Mouse (Mus musculus) limb, embryonic 10.5 days (tissue): ENCODE results near the gene Erg. TPM values are rescaled to one million over a fixed set of nuclear protein-coding genes. Genes with fewer than 3 reads are reported as not detected.

ENCODE experiments used
- DNase-seq: peaks from one replicate; pipeline ENCODE4 v3.0.0-alpha.2; 2017; ENCODE audit warnings: low spot score
- H3K27ac ChIP-seq: fragments of 300-500 bp; sonication (generic); 2 replicates; pipeline ENCODE4 v1.5.1; 2016; ENCODE audit warnings: mild to moderate bottlenecking
- H3K27me3 ChIP-seq: fragments of 300-500 bp; sonication (generic); 2 replicates; pipeline ENCODE4 v1.6.1; 2016; ENCODE audit warnings: low read depth, mild to moderate bottlenecking; ENCODE audit not compliant: poor library complexity, severe bottlenecking
- H3K36me3 ChIP-seq: fragments of 300-500 bp; sonication (generic); 2 replicates; pipeline ENCODE4 v1.6.1; 2016; ENCODE audit warnings: mild to moderate bottlenecking, moderate library complexity
- H3K4me1 ChIP-seq: fragments of 300-500 bp; sonication (generic); 2 replicates; pipeline ENCODE4 v1.6.1; 2016
- H3K4me3 ChIP-seq: fragments of 300-500 bp; sonication (generic); 2 replicates; pipeline ENCODE4 v1.5.1; 2016; ENCODE audit warnings: mild to moderate bottlenecking, moderate library complexity
- H3K9me3 ChIP-seq: fragments of 300-500 bp; sonication (generic); replicated peaks from 2 replicates; pipeline ENCODE4 v1.6.1; 2016; ENCODE audit warnings: mild to moderate bottlenecking
- WGBS: fragments of 180-500 bp; shearing (Covaris S2); methylation state at CpG from one replicate; pipeline ENCODE4 v1.1.7; 2016; 5-methylcytosine and 5-hydroxymethylcytosine counted together
- polyA plus RNA-seq: library from polyadenylated mRNA; unstranded; fragments of >200 nt; fragmentation: Nextera tagmentation; extraction: Ambion mirVana; gene quantifications from 2 replicates; pipeline ENCODE4 v1.2.1, GENCODE M21; 2016

Erg gene
- polyA plus RNA-seq, 1 experiment from 2014 or later, result 6.1 TPM

- Histone ChIP-seq H3K27me3 (no peaks in the 10 kb centered on the region), H3K4me3 (no peak overlapping the region), H3K4me1 (peaks cover 34% of the 10 kb centered on the region), H3K27ac (no peak overlapping the region), H3K36me3 (no peaks in the 10 kb centered on the region), H3K9me3 (no peaks in the 10 kb centered on the region)
- 55% methylated on average over 2 of the region's 2 CpGs for WGBS
- DNase-seq, result no peak
These were observed 140.0 kb downstream of the Erg start for GRCm38 (mm10) chr16:95446368-95446767.

- H3K36me3 ChIP-seq, result no peaks in the 10 kb centered on the region
- no peak overlapping the region for H3K27ac ChIP-seq
- no peak overlapping the region for H3K4me3 ChIP-seq
- 84% methylated on average over 4 of the region's 4 CpGs for WGBS
- peaks cover 34% of the 10 kb centered on the region for H3K4me1 ChIP-seq
- H3K27me3 ChIP-seq, result no peaks in the 10 kb centered on the region
- no peak for DNase-seq
- no peaks in the 10 kb centered on the region for H3K9me3 ChIP-seq
These were observed 144.4 kb downstream of the Erg start for GRCm38 (mm10) chr16:95442023-95442422.

GRCm38 (mm10) chr16:95441179-95441578 is 145.2 kb downstream of the Erg start:
- H3K36me3 ChIP-seq, result no peaks in the 10 kb centered on the region
- H3K4me3 ChIP-seq, result no peak overlapping the region
- no peaks in the 10 kb centered on the region for H3K27me3 ChIP-seq
- H3K4me1 ChIP-seq, result peaks cover 29% of the 10 kb centered on the region
- WGBS, result 64% methylated on average over 7 of the region's 7 CpGs
- H3K9me3 ChIP-seq, result no peaks in the 10 kb centered on the region
- no peak for DNase-seq
- H3K27ac ChIP-seq, result no peak overlapping the region

GRCm38 (mm10) chr16:95440334-95440733 is 146.1 kb downstream of the Erg start:
- Histone ChIP-seq H3K4me3 (no peak overlapping the region), H3K27me3 (no peaks in the 10 kb centered on the region), H3K9me3 (no peaks in the 10 kb centered on the region), H3K4me1 (peaks cover 34% of the 10 kb centered on the region), H3K27ac (no peak overlapping the region), H3K36me3 (no peaks in the 10 kb centered on the region)
- 91% methylated on average over 7 of the region's 7 CpGs for WGBS
- DNase-seq, result no peak

DNA sequence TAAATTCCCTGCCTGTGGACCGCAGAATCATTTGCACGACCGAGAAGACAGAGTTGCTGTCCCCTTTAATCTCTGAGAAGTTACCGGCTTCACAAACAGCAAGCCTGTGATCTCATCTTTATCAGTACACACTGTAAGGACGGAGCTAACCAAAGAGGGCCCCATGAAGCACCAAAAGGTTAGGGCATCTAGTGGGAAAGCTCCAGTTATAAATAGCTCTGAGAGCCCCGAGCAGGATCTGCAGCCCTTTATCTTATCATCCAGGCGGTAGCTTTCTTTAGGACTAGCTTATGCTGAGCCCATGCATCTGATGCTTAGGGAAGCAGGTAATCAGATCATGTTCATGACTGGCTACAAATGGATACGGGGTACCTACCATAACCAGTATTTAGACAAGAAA is 146.6 kb downstream of the Erg start:
- Histone ChIP-seq H3K36me3 (no peaks in the 10 kb centered on the region), H3K4me1 (peaks cover 34% of the 10 kb centered on the region), H3K9me3 (no peaks in the 10 kb centered on the region), H3K27me3 (no peaks in the 10 kb centered on the region), H3K27ac (0 out of 2 replicates have a peak overlapping the region, but pooled peaks have one; percentile 46), H3K4me3 (no peak overlapping the region)
- DNase-seq, result no peak
- WGBS, result 67% methylated on average over 8 of the region's 8 CpGs

DNA sequence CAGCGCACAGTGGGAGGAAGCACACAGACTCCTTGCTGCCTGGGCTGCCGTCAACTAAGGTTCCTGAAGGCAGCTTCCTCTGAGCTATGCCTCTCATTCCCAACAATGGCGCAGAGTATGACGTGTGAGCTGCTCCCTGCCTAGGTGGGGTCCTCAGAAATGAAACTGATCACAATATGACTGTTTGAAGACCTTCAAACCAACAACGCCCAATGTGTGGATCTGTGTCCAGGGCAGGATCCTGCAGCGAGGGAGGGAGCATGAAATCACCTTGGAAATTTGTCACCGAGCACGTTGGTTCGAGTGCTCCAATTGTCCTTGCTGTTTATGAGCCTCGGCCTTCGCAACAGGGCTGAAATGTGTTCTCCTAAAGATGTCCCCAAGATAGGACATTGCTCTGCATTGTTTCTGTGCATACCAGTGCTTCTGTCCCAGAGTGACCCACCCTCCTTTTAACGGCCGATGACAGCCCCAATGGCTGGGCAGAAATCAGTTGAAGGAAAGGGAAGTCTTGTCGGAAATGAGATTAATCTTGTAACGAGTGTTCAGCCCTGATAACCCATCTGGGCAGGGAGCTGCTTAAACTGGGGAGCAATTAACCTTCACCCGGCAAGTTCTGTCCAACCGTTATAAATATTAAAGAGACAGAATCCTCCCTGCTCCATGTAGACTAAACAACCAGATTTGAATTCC is 147.4 kb downstream of the Erg start:
- WGBS, result 70% methylated on average over 17 of the region's 17 CpGs
- H3K4me1 ChIP-seq, result peaks cover 34% of the 10 kb centered on the region

GRCm38 (mm10) chr16:95436611-95437010 is 149.8 kb downstream of the Erg start:
- no peaks in the 10 kb centered on the region for H3K27me3 ChIP-seq
- no peaks in the 10 kb centered on the region for H3K9me3 ChIP-seq
- no peak overlapping the region for H3K4me3 ChIP-seq
- H3K4me1 ChIP-seq, result peaks cover 29% of the 10 kb centered on the region
- no peaks in the 10 kb centered on the region for H3K36me3 ChIP-seq
- no peak overlapping the region for H3K27ac ChIP-seq
- WGBS, result 85% methylated on average over 8 of the region's 8 CpGs
- no peak for DNase-seq

More for the DNA sequence above, 147.4 kb downstream of the Erg start:
- no peak overlapping the region for H3K27ac ChIP-seq
- H3K4me3 ChIP-seq, result no peak overlapping the region
- H3K36me3 ChIP-seq, result no peaks in the 10 kb centered on the region
- DNase-seq, result no peak
- no peaks in the 10 kb centered on the region for H3K9me3 ChIP-seq
- H3K27me3 ChIP-seq, result no peaks in the 10 kb centered on the region

- no peak overlapping the region for H3K4me3 ChIP-seq
- H3K27me3 ChIP-seq, result no peaks in the 10 kb centered on the region
- H3K27ac ChIP-seq, result no peak overlapping the region
- H3K36me3 ChIP-seq, result no peaks in the 10 kb centered on the region
- WGBS, result 78% methylated on average over 4 of the region's 4 CpGs
- peaks cover 24% of the 10 kb centered on the region for H3K4me1 ChIP-seq
- H3K9me3 ChIP-seq, result no peaks in the 10 kb centered on the region
- no peak for DNase-seq
These were observed 150.3 kb downstream of the Erg start for GRCm38 (mm10) chr16:95436051-95436450.

- Histone ChIP-seq H3K27ac (no peak overlapping the region), H3K4me3 (no peak overlapping the region), H3K4me1 (peaks cover 15% of the 10 kb centered on the region), H3K9me3 (no peaks in the 10 kb centered on the region), H3K36me3 (no peaks in the 10 kb centered on the region), H3K27me3 (no peaks in the 10 kb centered on the region)
- DNase-seq, result no peak
- 94% methylated on average over 8 of the region's 8 CpGs for WGBS
These were observed 152.0 kb downstream of the Erg start for GRCm38 (mm10) chr16:95434434-95434833.

DNA sequence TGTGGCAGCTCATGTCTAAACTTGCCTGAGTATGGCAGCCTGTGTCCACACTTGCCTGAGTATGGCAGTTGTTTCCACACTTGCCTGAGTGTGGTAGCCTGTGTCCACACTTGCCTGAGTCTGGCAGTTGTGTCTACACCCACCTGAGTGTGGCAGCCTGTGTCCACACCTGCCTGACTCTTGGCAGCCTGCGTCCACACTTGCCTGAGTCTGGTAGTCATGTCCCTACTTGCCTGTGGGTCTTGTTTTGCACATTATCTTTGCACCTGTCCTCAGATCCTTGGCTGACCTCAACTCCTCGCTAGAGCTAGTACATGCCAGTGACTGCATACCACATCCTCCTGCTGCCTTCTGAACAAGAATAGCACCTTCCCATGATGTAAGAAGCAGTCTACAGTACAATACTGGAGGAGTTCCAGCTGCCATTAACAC is 153.8 kb downstream of the Erg start:
- 77% methylated on average over 2 of the region's 2 CpGs for WGBS

GRCm38 (mm10) chr16:95429851-95430250 is 156.5 kb downstream of the Erg start:
- WGBS, result 94% methylated on average over 3 of the region's 3 CpGs
- no peaks in the 10 kb centered on the region for H3K36me3 ChIP-seq
- peaks cover 28% of the 10 kb centered on the region for H3K4me1 ChIP-seq
- no peaks in the 10 kb centered on the region for H3K9me3 ChIP-seq
- no peak overlapping the region for H3K4me3 ChIP-seq
- no peak overlapping the region for H3K27ac ChIP-seq
- no peak for DNase-seq
- no peaks in the 10 kb centered on the region for H3K27me3 ChIP-seq

More for the DNA sequence above, 153.8 kb downstream of the Erg start:
- Histone ChIP-seq H3K27me3 (no peaks in the 10 kb centered on the region), H3K27ac (no peak overlapping the region), H3K36me3 (no peaks in the 10 kb centered on the region), H3K9me3 (no peaks in the 10 kb centered on the region), H3K4me1 (peaks cover 25% of the 10 kb centered on the region), H3K4me3 (no peak overlapping the region)
- DNase-seq, result no peak

- Histone ChIP-seq H3K27me3 (no peaks in the 10 kb centered on the region), H3K9me3 (no peaks in the 10 kb centered on the region), H3K4me1 (peaks cover 44% of the 10 kb centered on the region), H3K27ac (no peak overlapping the region), H3K4me3 (no peak overlapping the region), H3K36me3 (no peaks in the 10 kb centered on the region)
- no peak for DNase-seq
- 68% methylated on average over 5 of the region's 5 CpGs for WGBS
These were observed 158.2 kb downstream of the Erg start for GRCm38 (mm10) chr16:95428239-95428638.

- 0 out of 2 replicates have a peak overlapping the region, but pooled peaks have one; percentile 19 for H3K27ac ChIP-seq
- no peaks in the 10 kb centered on the region for H3K27me3 ChIP-seq
- H3K4me1 ChIP-seq, result peaks cover 50% of the 10 kb centered on the region
- 93% methylated on average over 10 of the region's 10 CpGs for whole genome bisulfite sequencing
- H3K9me3 ChIP-seq, result no peaks in the 10 kb centered on the region
- no peak overlapping the region for H3K4me3 ChIP-seq
- H3K36me3 ChIP-seq, result no peaks in the 10 kb centered on the region
- DNase-seq, result no peak
These were observed 158.9 kb downstream of the Erg start for GRCm38 (mm10) chr16:95427512-95427911.

DNA sequence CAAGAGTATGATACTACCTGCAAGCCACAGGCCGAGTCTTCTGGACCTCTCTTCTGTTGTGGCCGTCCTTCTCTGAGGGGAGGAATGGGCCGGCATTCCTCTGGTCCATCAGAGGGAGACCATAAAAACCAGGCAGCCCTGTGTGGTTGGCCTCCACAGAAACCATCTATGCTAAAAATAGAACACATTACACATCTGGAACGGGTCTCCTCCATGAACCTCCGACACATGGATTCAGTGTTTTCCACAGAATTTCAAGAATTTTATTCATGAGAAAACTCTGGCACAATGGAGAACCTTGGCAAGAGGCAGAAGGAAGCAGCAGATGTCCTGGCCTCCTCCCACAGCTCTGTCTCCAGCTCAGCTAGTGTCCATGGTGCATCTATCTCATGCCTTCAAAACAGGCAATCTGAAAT is 163.7 kb downstream of the Erg start:
- Histone ChIP-seq H3K4me3 (no peak overlapping the region), H3K9me3 (no peaks in the 10 kb centered on the region), H3K36me3 (no peaks in the 10 kb centered on the region), H3K27ac (no peak overlapping the region), H3K27me3 (no peaks in the 10 kb centered on the region), H3K4me1 (peaks cover 48% of the 10 kb centered on the region)
- no peak for DNase-seq
- WGBS, result 69% methylated on average over 5 of the region's 5 CpGs
